Mouse (Mus musculus) intestine, embryonic 16.5 days (tissue): ENCODE data around the gene Tmem170b. TPM values are rescaled to one million over a fixed set of nuclear protein-coding genes. Genes with fewer than 3 reads are reported as not detected.
A peak's percentile ranks its signal among the peaks of the same experiment; 100 is the strongest.

Experiments used
- ATAC-seq: fragments of 200-750 bp; cut with Nextera tagmentation; 2 replicates; pipeline ENCODE4 v1.8.0; 2017; ENCODE audit warnings: moderate TSS enrichment, moderate library complexity
- H3K27ac ChIP-seq: fragments of 300-500 bp; sonication (generic); 2 replicates; pipeline ENCODE4 v1.5.1; 2014; ENCODE audit warnings: mild to moderate bottlenecking, low read length
- H3K27me3 ChIP-seq: fragments of 300-500 bp; sonication (generic); replicated peaks from 2 replicates; pipeline ENCODE4 v1.6.1; 2014; ENCODE audit warnings: low read length, control low read depth, mixed read lengths; ENCODE audit not compliant: control insufficient read depth, insufficient read depth
- H3K36me3 ChIP-seq: fragments of 300-500 bp; sonication (generic); 2 replicates; pipeline ENCODE4 v1.6.1; 2014; ENCODE audit warnings: low read length, control low read depth; ENCODE audit not compliant: control insufficient read depth, insufficient read depth
- H3K4me1 ChIP-seq: fragments of 300-500 bp; sonication (generic); 2 replicates; pipeline ENCODE4 v1.6.1; 2014; ENCODE audit warnings: low read length, control low read depth, mixed read lengths; ENCODE audit not compliant: control insufficient read depth, insufficient read depth
- H3K4me2 ChIP-seq: fragments of 300-500 bp; sonication (generic); 2 replicates; pipeline ENCODE4 v1.6.1; 2014; ENCODE audit warnings: low read depth, low read length, control low read depth
- H3K4me3 ChIP-seq: fragments of 300-500 bp; sonication (generic); 2 replicates; pipeline ENCODE4 v1.5.1; 2014; ENCODE audit warnings: mild to moderate bottlenecking, low read length
- H3K9ac ChIP-seq: fragments of 300-500 bp; sonication (generic); 2 replicates; pipeline ENCODE4 v1.6.1; 2014; ENCODE audit warnings: low read depth, low read length
- H3K9me3 ChIP-seq: fragments of 300-500 bp; sonication (generic); 2 replicates; pipeline ENCODE4 v1.6.1; 2016; ENCODE audit warnings: low read length, control low read depth; ENCODE audit not compliant: control insufficient read depth
- WGBS: fragments of 180-500 bp; shearing (Covaris S2); extraction: QIAGEN DNeasy Blood & Tissue Kit; methylation state at CpG from one replicate; pipeline ENCODE4 v1.1.7; 2014; 5-methylcytosine and 5-hydroxymethylcytosine counted together
- polyA plus RNA-seq: library from polyadenylated mRNA; unstranded; fragments of >200 nt; fragmentation: Nextera tagmentation; extraction: Ambion mirVana; gene quantifications from 2 replicates; pipeline ENCODE4 v1.2.1, GENCODE M21; 2015

Gene Tmem170b
- polyA plus RNA-seq, 1 experiment from 2014 or later, result 10.9 TPM

DNA sequence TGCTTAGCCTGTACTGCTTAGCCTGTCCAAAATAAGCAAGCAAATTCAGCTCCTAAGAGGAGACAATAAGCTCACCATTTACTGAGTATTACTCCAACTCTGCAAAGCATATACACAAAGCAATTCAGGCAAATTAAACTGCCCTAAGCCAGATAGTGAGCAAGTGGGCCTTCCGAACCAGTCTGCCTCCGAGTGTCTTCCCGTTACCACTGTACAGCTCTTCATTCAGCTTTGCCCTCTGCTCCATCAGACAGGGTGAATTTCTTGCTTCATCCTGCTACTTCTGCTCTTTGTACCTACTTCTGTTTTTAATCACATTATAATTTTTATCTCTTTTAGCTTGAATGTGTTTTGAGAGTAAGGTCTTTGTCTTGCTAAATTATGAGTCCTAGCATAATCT, 1.9 kb downstream of the Tmem170b start:
- 82% methylated on average over 3 of the region's 3 CpGs for WGBS
- Histone ChIP-seq H3K9ac (peak overlapping the region; percentile 51; the same call in 1 of the 2 replicates), H3K9me3 (no peaks in the 10 kb centered on the region), H3K4me1 (peaks cover 8% of the 10 kb centered on the region), H3K27me3 (no peaks in the 10 kb centered on the region), H3K4me2 (peak overlapping the region; percentile 26; the same call in 1 of the 2 replicates), H3K36me3 (no peaks in the 10 kb centered on the region), H3K27ac (no peak overlapping the region), H3K4me3 (peak overlapping the region; percentile 6; the same call in 1 of the 2 replicates)
- no peak for ATAC-seq

DNA sequence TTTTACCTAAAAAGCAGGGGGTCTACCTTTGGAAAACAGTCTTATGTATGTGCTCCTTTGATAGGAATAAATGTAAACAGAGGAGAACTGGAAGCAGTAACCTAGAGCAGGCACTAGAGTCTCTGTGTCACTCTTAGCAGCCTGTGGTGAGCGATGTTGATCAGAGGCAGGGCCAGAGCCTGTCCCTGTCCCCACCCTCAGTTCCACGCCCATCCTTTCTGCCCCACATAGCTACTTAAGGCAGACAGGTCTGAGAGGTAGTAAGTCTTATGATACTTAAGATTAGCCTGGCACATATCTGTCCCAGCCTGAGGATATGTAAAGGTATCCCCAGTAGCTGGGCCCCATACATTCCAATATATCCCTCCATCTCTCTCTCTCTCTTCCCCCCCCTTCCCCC, 2.9 kb downstream of the Tmem170b start:
- ATAC-seq, result no peak
- Histone ChIP-seq H3K9me3 (no peaks in the 10 kb centered on the region), H3K36me3 (no peaks in the 10 kb centered on the region), H3K4me2 (no peak overlapping the region), H3K27ac (no peak overlapping the region), H3K4me3 (no peak overlapping the region), H3K27me3 (no peaks in the 10 kb centered on the region), H3K9ac (no peak overlapping the region), H3K4me1 (peaks cover 8% of the 10 kb centered on the region)
- WGBS, result 53% methylated on average over 2 of the region's 2 CpGs

DNA sequence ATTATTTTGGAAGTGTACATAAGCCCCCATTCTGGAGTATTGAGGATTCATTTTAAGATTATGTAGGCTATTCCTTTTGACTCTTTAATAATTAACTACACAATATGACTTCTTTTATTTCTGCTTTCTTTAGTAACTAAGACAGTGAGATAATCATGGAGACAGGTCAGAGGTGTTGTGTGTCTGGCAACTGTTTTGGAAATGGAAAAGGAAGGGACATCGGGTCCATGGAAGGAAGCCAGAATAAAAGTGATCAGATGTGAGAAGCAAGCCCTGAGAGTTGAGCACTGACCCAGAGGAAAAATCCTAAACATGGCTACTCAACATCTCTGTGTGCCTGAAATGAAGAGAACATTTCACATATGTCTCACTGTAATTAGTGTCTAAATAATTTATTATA, 5.3 kb downstream of the Tmem170b start:
- no peak overlapping the region for H3K4me2 ChIP-seq
- no peak overlapping the region for H3K4me3 ChIP-seq
- no peaks in the 10 kb centered on the region for H3K9me3 ChIP-seq
- peaks cover 4% of the 10 kb centered on the region for H3K4me1 ChIP-seq
- WGBS, result 83% methylated on average over 1 of the region's 1 CpGs
- no peaks in the 10 kb centered on the region for H3K27me3 ChIP-seq
- no peak overlapping the region for H3K9ac ChIP-seq
- no peak overlapping the region for H3K27ac ChIP-seq
- ATAC-seq, result no peak
- no peaks in the 10 kb centered on the region for H3K36me3 ChIP-seq

DNA sequence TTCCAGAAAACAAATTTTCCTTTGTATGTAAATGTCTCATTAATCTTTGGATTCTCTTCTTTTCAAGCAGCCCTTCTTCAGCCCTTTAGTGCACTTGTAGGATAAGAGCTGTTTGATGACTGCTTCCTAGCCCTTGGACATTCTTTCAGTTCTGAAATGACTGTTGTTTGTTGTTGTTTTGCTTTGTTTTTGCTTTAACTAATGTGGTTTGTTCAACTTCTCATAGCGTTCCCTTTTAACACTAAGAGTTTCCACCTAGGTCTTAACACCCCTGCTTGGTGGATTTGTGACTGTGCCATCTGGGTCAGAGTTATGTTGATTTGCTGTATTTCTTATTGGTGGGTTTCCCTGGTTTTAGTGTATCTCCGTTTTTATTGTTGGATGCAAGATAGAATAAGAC, 8.8 kb downstream of the Tmem170b start:
- H3K36me3 ChIP-seq, result no peaks in the 10 kb centered on the region
- H3K4me1 ChIP-seq, result peaks cover 4% of the 10 kb centered on the region; the same call in 1 of the 2 replicates
- H3K27ac ChIP-seq, result no peak overlapping the region
- H3K27me3 ChIP-seq, result no peaks in the 10 kb centered on the region
- no peaks in the 10 kb centered on the region for H3K9me3 ChIP-seq
- H3K9ac ChIP-seq, result no peak overlapping the region
- 80% methylated on average over 2 of the region's 2 CpGs for WGBS
- no peak overlapping the region for H3K4me3 ChIP-seq
- no peak for ATAC-seq
- no peak overlapping the region for H3K4me2 ChIP-seq

DNA sequence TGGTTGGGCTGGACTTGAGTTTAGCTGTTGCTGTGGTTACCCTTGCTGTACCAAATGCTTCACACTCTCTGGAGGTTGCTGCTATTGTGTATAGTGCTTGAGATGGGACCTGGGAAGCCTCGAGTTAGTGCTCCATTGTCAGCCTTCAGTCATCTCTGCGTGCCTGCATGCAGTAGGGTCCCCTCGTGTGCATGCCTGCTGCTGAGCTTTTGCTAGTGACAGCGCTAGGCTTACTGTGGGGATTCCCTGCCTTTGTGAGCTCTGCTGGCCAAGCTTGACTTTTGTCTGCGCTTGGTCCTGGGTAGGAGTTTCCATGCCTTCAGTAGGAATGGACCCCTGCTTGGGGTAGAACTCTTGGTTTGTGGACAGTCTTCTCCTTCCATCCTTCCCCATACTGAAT, 9.3 kb downstream of the Tmem170b start:
- no peak overlapping the region for H3K4me3 ChIP-seq
- ATAC-seq, result no peak
- no peak overlapping the region for H3K27ac ChIP-seq
- no peak overlapping the region for H3K9ac ChIP-seq
- H3K4me1 ChIP-seq, result peaks cover 4% of the 10 kb centered on the region; the same call in 1 of the 2 replicates
- no peak overlapping the region for H3K4me2 ChIP-seq
- no peaks in the 10 kb centered on the region for H3K27me3 ChIP-seq
- no peaks in the 10 kb centered on the region for H3K9me3 ChIP-seq
- no peaks in the 10 kb centered on the region for H3K36me3 ChIP-seq
- WGBS, result 67% methylated on average over 5 of the region's 5 CpGs

DNA sequence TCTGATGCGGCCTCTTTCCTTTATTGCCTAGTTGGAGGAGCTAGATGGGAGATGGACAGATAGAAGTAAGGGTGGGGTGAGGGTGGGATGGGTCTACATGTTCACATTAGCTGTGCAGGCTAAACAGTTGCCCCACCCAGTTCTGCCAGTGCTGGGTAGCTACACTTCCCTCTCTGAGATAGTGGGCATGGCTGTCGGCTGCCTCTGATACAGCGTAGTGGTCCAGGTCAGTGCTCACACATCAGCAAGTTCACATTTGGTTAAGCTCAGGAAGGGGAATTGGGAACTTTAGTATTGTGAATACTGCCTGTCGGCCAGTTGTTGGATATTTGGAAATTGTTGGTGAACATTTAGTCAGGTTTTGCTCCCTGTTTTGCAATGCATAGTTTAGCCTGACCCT, 13.8 kb downstream of the Tmem170b start:
- H3K9ac ChIP-seq, result no peak overlapping the region
- H3K9me3 ChIP-seq, result no peaks in the 10 kb centered on the region
- no peak overlapping the region for H3K4me3 ChIP-seq
- no peak for ATAC-seq
- WGBS, result 77% methylated on average over 4 of the region's 4 CpGs
- H3K4me2 ChIP-seq, result no peak overlapping the region
- no peaks in the 10 kb centered on the region for H3K27me3 ChIP-seq
- no peaks in the 10 kb centered on the region for H3K36me3 ChIP-seq
- no peak overlapping the region for H3K27ac ChIP-seq
- peaks cover 4% of the 10 kb centered on the region; the same call in 1 of the 2 replicates for H3K4me1 ChIP-seq

DNA sequence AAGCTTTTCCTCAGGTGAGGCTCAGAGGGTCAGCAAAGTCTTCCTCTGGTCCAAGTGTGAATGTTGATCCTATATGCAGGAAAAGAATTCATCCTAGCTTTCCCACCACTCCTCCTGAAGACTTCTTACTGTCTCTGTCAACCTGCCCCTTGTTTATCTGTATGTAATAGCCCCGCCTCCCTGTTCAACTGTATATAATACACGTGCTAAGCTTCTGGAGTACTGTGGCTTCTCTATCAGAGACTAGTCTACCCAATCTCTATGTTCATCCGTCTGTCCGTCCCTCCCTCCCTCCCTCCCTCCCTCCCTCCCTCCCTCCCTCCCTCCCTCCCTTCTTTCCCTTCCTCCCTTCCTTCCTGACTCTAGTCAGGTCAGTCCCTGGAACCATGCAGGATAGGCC, 14.4 kb downstream of the Tmem170b start:
- WGBS, result 73% methylated on average over 4 of the region's 4 CpGs
- H3K9ac ChIP-seq, result no peak overlapping the region
- no peak for ATAC-seq
- H3K4me1 ChIP-seq, result peaks cover 4% of the 10 kb centered on the region; the same call in 1 of the 2 replicates
- H3K36me3 ChIP-seq, result no peaks in the 10 kb centered on the region
- no peak overlapping the region for H3K27ac ChIP-seq
- H3K27me3 ChIP-seq, result no peaks in the 10 kb centered on the region
- no peaks in the 10 kb centered on the region for H3K9me3 ChIP-seq
- no peak overlapping the region for H3K4me2 ChIP-seq
- H3K4me3 ChIP-seq, result no peak overlapping the region

DNA sequence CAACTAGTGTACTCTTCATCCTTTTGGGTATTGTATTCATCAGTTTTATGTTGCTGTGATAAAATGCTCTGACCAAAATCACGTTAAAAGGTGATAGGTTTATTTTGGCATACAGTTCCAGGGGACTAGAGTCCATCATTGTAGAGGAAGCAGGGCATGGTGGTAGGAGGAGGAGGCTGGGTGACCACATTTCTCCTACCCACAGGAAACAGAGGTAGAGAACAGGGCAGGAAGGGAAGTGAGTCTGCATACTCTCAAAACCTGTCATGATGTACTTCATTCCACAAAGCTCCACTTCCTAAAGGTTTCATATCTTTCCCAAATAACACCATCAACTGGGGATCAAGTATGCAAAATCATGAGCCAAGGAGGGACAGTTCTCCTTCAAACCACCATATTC, 18.4 kb downstream of the Tmem170b start:
- ATAC-seq, result no peak
- Histone ChIP-seq H3K9me3 (no peaks in the 10 kb centered on the region), H3K36me3 (no peaks in the 10 kb centered on the region), H3K27me3 (no peaks in the 10 kb centered on the region), H3K27ac (no peak overlapping the region), H3K4me1 (peaks cover 4% of the 10 kb centered on the region; the same call in 1 of the 2 replicates), H3K4me3 (no peak overlapping the region), H3K9ac (no peak overlapping the region), H3K4me2 (no peak overlapping the region)
- WGBS, result 77% methylated on average over 1 of the region's 1 CpGs

DNA sequence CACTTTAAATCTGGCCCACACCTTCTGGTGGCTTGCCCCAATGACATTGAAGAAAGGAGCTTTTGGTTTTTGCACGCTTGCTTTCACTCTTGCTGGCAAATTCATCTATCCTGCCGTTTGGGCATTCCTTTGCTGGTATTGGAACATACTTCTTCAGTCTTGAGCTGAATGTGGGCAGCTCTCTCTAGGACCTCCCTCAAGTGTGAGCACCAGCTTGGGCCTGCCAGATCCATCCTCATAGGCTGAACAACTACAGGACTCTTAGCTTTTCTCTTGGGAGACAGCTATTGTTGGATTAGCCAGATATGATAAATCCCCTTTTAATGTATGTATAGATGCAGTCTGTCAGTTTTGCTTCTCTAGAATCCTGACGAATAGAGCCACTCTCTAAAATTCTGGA, 19.5 kb downstream of the Tmem170b start:
- Histone ChIP-seq H3K36me3 (no peaks in the 10 kb centered on the region), H3K27ac (no peak overlapping the region), H3K4me2 (no peak overlapping the region), H3K4me3 (no peak overlapping the region), H3K9me3 (no peaks in the 10 kb centered on the region), H3K4me1 (no peaks in the 10 kb centered on the region), H3K9ac (no peak overlapping the region), H3K27me3 (no peaks in the 10 kb centered on the region)
- WGBS, result 76% methylated on average over 3 of the region's 3 CpGs
- no peak for ATAC-seq

DNA sequence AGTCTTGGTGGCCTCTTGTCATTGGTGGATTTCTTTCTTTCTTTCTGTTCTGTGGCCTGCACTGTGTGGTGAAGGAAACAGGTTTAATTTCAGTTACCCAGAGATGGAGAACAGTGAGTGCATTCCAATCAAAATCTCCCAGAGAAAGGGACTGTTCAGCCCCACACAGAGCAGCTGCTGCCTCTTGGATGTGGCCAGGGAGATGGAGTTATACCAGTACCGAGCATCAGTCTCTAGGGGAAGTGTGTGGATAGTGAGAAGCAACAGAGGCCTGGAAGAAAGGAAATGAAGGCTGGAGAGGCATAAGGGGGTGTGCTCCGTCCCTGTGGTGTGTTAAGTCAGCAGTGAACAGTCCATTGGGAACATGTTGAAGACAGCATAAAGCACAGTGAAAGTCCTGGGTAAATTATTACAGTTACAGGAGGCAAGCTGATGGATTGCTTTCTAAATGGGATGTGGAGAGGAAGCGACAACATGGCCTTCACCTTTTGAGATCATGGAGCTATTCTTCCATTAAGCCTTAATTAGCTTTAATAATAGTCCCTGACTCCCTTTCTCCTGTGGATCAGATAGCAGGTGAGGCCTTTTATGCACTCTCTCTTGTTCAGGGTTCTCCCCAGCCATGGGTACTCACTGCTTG, 21.7 kb downstream of the Tmem170b start:
- no peak overlapping the region for H3K4me3 ChIP-seq
- H3K9me3 ChIP-seq, result no peaks in the 10 kb centered on the region
- H3K27me3 ChIP-seq, result no peaks in the 10 kb centered on the region
- WGBS, result 58% methylated on average over 3 of the region's 3 CpGs
- H3K36me3 ChIP-seq, result no peaks in the 10 kb centered on the region
- ATAC-seq, result no peak
- no peak overlapping the region for H3K27ac ChIP-seq
- H3K9ac ChIP-seq, result no peak overlapping the region
- H3K4me2 ChIP-seq, result no peak overlapping the region
- no peaks in the 10 kb centered on the region for H3K4me1 ChIP-seq
